Mouse (Mus musculus) small intestine, adult 10 weeks (tissue): ENCODE data around the gene Gm29106. TPM values are rescaled to one million over a fixed set of nuclear protein-coding genes. Genes with fewer than 3 reads are reported as not detected.

Experiments
- polyA plus RNA-seq: library from polyadenylated mRNA; stranded (reverse); fragments of 350-450 nt; fragmentation: Illumina TruSeq; extraction: RNeasy Lipid Tissue Mini Kit (QIAGEN cat#74804); gene quantifications from one replicate; pipeline ENCODE4 v1.2.3, GENCODE M21; 2014; ENCODE audit warnings: low replicate concordance

Gm29106 gene
- polyA plus RNA-seq: not detected

DNA sequence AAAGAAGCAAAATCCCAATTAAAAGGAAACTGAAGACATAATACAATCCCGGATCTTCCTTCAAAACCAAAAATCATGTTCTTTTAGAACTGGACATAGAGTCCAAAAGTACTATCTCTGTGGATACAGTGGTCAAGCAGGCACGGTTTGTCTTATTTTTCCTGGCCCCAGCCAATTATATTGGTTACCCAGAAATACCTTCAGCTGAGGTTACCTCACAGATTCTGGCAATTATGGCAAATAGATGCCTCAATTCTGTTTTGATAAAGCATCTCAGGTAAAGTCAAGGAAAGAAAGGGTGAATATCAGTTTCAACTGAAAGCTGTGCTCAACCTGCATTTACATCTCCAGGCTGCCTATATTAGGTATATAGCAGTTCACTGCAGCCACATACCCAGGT lies at the start of gene Gm29106:
TSS of gene Gm29106 (plus strand) at position 301 of the 400 bp plus-strand sequence.

Other genes starting within 250 kb of the Gm29106 start
- gene Gm28168, start 248.5 kb upstream of the Gm29106 start, polyA plus RNA-seq: not detected
- gene Gm7145, start 210.6 kb upstream of the Gm29106 start, polyA plus RNA-seq: not detected
- 52.7 TPM for gene Tsn, start 135.2 kb downstream of the Gm29106 start, polyA plus RNA-seq
- gene Nifk, start 145.3 kb downstream of the Gm29106 start, polyA plus RNA-seq: 53.0 TPM
- 16.2 TPM for gene Clasp1, start 212.5 kb downstream of the Gm29106 start, polyA plus RNA-seq